13 mouse cellular contexts compared by ENCODE assay signal in genomic region chr2:164560106-164560505, GRCm38 (mm10). TPM values are rescaled to one million over a fixed set of nuclear protein-coding genes. Genes with fewer than 3 reads are reported as not detected.
"Had no signal": no experiment of that assay in that cellular context is flagged by ENCODE, and none has a peak within 500 bp of the region (broad histone marks: within the 10 kb centered on the region; RNA-seq: fewer than 3 reads in every experiment).

No protein-coding gene starts in this region.

- DNase-seq: liver, postnatal 0 days; lung, adult 2 months; lung, postnatal 14 days; lung, postnatal 36 days; right cerebral cortex, postnatal 14 days; spleen, adult 18-20 months; thymus, adult 2 months; thymus, postnatal 25 days; thymus, postnatal 4 days had no signal

RNA-seq across cellular contexts. Expression of gene Wfdc2, which starts 2.1 kb away (rescaled TPM):
- total RNA-seq: monocyte, adult 5-6 weeks; neutrophil, adult 5-6 weeks had no signal

RNA-seq across cellular contexts. Expression of gene Spint3, which starts 13.2 kb away (rescaled TPM):
- total RNA-seq: megakaryocyte progenitor cell, adult 5-6 weeks; midbrain, postnatal 0 days; monocyte, adult 5-6 weeks; neutrophil, adult 5-6 weeks had no signal

RNA-seq across cellular contexts. Expression of gene Wfdc6a, which starts 25.1 kb away (rescaled TPM):
- total RNA-seq: megakaryocyte progenitor cell, adult 5-6 weeks; midbrain, postnatal 0 days; monocyte, adult 5-6 weeks; neutrophil, adult 5-6 weeks had no signal

RNA-seq across cellular contexts. Expression of gene Eppin, which starts 33.3 kb away (rescaled TPM):
- total RNA-seq: megakaryocyte progenitor cell, adult 5-6 weeks; midbrain, postnatal 0 days; monocyte, adult 5-6 weeks; neutrophil, adult 5-6 weeks had no signal

RNA-seq across cellular contexts. Expression of gene Wfdc6b, which starts 53.2 kb away (rescaled TPM):
- total RNA-seq: megakaryocyte progenitor cell, adult 5-6 weeks; midbrain, postnatal 0 days; monocyte, adult 5-6 weeks; neutrophil, adult 5-6 weeks had no signal
